Mouse (Mus musculus) inflammation-experienced regulatory T-cells, adult 6 months (primary cell): ENCODE measurements at regions not wholly inside any gene's neighbourhood (a gene's known extent, or its start where the extent isn't known, plus 50 kb on each side); places are given as distances from the start of the nearest gene placed in this dataset.

ENCODE experiments used
- ATAC-seq: one replicate; pipeline ENCODE4 v1.8.0; 2017

DNA sequence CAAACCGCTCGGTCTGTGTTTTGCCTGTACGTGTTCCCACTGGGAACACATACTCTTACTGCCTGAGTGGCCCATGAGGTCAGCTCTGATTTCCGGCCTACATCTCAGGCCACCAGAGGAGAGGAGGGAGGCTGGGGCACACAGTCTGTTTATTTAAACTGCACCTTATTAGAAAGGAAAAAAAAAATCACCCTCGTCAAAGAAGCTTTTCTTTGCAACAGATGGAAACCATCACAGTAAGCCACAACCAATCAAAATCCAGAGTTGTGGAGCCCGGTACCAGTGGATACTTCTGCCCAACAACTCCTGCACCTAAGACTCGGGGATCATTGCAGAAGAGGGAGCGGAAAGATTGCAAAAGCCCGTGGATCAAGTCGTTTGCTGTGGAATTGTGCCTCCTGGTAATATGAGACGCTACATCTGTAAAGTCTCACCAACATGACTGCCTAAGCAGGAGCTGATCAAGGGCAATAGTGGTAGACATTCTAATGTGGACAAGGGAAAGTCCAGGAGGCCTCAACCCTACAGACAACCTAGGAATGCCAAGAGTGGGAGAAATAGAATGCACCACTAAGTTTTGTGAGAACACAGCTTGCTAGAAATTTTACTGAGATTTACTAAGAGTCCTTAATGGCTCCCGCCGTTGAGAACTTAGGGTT, 60.5 kb downstream of the Uqcrfs1 start:
- ATAC-seq = no peak

DNA sequence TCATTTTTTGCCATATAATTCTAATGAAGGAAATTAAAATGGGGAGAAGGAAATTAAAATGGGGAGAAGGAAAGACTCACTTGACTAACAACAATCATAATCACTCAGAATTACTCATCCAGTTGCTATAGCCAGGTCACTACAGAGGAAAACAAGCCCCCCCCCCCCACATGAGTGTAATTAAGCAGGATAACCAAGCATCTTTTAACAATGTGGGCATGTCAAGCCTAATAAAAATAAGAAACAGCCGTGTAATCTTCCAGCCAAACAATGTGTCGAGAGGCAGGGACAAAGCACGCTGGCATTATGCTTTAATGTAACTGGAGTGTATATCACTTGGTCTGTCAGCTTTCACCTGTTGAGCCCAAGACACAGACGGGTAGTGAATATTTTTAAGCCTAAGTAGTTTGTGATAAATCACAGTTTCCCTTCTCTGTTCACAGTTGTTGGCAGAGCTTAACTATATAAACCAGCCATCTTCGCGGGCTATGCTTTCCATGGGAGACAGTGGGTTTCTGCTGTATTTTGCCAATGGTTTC, 66.0 kb downstream of the Uqcrfs1 start:
- ATAC-seq = no peak

DNA sequence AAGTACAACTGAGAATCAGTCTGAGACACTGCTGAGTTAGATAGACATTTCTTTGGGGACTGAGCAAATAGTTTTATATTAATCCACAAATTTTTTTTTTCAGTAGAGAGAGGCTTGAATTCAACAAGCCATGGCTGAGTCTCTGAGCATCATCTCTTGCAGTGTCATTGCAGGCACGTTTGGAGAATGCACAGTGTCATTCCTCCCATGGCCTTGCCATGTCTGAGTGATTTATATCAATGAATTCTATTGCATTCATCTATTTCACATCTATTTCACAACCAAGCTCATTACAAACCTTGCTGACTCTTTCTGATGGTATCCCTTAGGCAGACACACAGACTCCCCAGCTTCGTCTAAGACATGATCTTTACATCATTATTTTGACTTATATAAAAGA, 66.6 kb downstream of the Uqcrfs1 start:
- ATAC-seq = no peak

DNA sequence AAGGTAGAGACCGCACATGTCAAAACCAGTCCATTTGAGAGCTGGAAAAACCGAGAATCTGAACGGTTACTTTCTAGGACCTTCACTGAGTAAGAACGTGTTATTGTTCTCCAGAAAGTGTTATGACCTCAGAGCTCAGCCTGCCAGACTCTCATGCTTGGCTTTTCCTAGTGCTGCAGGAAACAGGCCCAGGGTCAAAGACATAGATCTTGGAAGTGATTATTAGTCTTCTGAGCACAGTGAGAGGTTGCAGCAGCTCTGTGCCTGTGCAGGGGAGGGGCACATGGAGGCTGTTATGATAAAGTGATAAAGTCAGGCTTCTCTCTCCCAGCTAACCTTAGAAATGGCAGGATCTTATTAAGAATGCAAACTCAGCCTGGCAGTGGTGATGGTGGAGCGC, 73.9 kb downstream of the Uqcrfs1 start:
- no peak for ATAC-seq

DNA sequence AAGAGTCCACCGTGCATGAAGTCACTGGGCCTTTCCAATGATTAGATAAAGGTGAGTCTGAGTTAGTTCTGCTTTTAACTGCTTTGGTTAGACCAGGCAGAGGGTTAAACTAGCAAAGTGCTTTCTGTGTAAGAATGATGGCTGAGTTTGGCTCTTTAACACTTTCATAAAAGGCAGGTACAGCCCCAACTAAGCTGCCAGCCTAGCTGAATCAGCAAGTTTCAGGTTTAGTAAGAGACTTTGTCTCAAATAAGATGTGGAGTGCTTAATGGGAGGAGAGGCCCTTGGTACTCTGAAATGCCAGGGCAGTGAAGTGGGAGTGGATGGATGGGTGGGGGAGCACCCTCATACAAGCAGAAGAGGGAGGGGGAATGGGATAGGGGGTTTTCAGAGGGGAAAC, 78.1 kb downstream of the Uqcrfs1 start:
- no peak for ATAC-seq

DNA sequence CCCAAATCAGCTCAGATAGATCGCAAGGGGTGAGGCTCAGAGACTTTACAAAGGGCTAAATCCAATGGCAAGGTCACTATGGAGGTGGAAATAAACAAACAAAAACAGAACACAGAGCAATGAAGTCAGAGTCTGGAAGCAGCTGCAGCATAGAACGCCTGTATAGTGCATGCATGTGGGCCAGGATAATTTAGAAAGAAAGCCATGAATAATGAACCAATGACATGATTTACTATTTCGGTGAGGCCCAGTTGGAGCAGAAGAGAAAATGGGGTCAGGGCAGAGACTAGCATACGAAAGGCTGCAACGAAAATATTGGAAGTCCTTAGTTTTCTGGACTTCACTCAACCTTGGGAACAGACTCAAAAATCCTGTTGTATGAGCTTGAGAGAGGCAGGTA, 79.7 kb downstream of the Uqcrfs1 start:
- no peak for ATAC-seq

DNA sequence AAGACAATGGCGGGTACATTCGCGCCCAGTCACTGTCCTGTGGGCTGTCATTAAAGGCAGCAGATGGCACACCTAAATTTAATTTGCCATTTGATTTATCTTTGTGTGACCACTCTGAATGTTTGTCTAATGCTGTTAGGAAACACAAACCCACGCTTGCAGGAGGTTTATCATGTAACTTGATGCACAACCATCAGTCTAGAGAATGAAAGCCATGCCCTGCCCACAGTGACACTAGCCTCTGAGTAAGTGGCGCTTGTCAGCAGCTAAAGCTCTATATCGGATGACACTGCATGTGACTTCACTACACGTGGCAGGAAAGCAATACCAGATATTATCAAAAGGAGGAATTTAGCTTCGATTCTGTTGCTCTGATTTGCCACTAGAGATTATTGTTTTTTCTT, 89.9 kb downstream of the Uqcrfs1 start:
- ATAC-seq = peak; percentile 21

DNA sequence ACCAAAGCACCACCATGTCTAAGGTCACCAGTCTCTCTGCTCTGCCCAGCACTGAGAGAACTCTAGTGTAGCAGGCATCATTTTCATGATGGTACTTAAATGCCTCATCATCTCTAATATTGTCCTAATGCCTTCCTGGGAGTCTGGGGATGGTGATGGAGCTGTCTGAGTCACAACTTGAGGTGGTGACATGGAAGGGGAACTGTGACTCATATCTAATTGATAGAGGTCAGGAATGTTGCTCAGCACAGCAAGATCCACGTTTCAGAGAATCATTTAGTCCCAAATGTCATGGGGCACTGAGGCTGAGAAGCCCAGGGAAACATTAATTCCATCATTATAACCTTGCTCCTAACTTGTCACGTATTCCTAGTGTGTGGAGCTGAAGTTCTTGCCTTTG, 93.0 kb downstream of the Uqcrfs1 start:
- ATAC-seq = no peak

DNA sequence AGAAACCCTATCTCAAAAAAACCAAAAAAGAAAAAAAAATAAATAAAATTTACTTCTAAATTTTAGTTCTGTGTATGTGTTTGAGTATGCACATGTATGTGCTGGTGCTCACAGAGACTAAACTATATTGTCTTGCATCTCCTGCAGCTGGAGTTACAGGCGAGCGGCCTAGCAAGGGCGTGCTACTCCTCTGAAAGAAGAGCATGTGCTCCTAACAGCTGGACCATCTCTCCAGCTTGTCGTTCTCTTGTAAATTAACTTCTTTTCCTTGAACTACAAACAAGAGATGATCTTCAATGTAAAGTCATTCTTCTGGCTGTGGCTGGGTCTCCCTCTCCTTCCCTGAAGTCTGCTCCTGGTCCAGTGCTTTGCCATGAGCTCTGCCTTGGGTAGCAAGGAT, 96.3 kb downstream of the Uqcrfs1 start:
- no peak for ATAC-seq
